ENCODE assay signal across 10 mouse cellular contexts in genomic region chr12:90903991-90904390, GRCm38 (mm10).
DNase-seq lines count a peak whose midpoint lies in the region; ATAC-seq lines count a peak whose summit lies in the region.
"Had no signal": no experiment of that assay in that cellular context is flagged by ENCODE, and none has a peak within 500 bp of the region (broad histone marks: within the 10 kb centered on the region; RNA-seq: fewer than 3 reads in every experiment).

No protein-coding gene starts in this region.

- H3K9ac ChIP-seq in heart, embryonic 12.5 days: no peak overlapping the region
- H3K9ac ChIP-seq: embryonic facial prominence, embryonic 13.5 days; limb, embryonic 13.5 days had no signal

- peak; percentile 23 for DNase-seq in heart, postnatal 4 days
- peak; percentile 3 to 12 for DNase-seq in urinary bladder, postnatal 36 days (ENCODE audit: low spot score in 2 of 2)
- DNase-seq in urinary bladder, postnatal 25 days (ENCODE audit: low spot score): no peak
- DNase-seq in natural killer cell, adult 2 months (ENCODE audit: low spot score in 2 of 2): no peak
- no peak for DNase-seq in gastrocnemius, postnatal 10 days

- peaks cover 13% of the 10 kb centered on the region; the same call in 1 of the 2 replicates for H3K4me1 ChIP-seq in heart, embryonic 12.5 days (replicated peaks)
- H3K4me1 ChIP-seq: embryonic facial prominence, embryonic 13.5 days; limb, embryonic 13.5 days had no signal

- no peak overlapping the region for H3K4me2 ChIP-seq in heart, embryonic 12.5 days
- H3K4me2 ChIP-seq: embryonic facial prominence, embryonic 13.5 days; limb, embryonic 13.5 days had no signal

- H3K27me3 ChIP-seq in heart, embryonic 12.5 days (replicated peaks): no peaks in the 10 kb centered on the region
- H3K27me3 ChIP-seq: embryonic facial prominence, embryonic 13.5 days; limb, embryonic 13.5 days had no signal

- H3K4me3 ChIP-seq in heart, embryonic 12.5 days: no peak overlapping the region
- H3K4me3 ChIP-seq: embryonic facial prominence, embryonic 13.5 days; limb, embryonic 13.5 days had no signal

- no peaks in the 10 kb centered on the region for H3K36me3 ChIP-seq in heart, embryonic 12.5 days
- H3K36me3 ChIP-seq: embryonic facial prominence, embryonic 13.5 days; limb, embryonic 13.5 days had no signal

- 67% methylated on average over 6 of the region's 6 CpGs for whole genome bisulfite sequencing in heart, embryonic 12.5 days

- H3K9me3 ChIP-seq in heart, embryonic 12.5 days (replicated peaks): no peaks in the 10 kb centered on the region
- H3K9me3 ChIP-seq: embryonic facial prominence, embryonic 13.5 days; limb, embryonic 13.5 days had no signal

- ATAC-seq in heart, embryonic 12.5 days (ENCODE audit: insufficient number of reproducible peaks, low FRiP score): no peak
- ATAC-seq in hematopoietic stem cell, adult 5-6 weeks (replicated peaks in 1 of 2; ENCODE audit: insufficient read depth in 1 of 2, low FRiP score in 2 of 2, low TSS enrichment in 1 of 2, low read depth in 1 of 2, poor library complexity in 2 of 2, severe bottlenecking in 2 of 2): peak; percentile 69 to 76; a peak in 3 of 4 replicates
- ATAC-seq in erythroblast, adult 5-6 weeks (replicated peaks; ENCODE audit: low FRiP score, poor library complexity, severe bottlenecking): no peak

- no peak overlapping the region for H3K27ac ChIP-seq in heart, embryonic 12.5 days (ENCODE audit: poor library complexity, severe bottlenecking)
- H3K27ac ChIP-seq: embryonic facial prominence, embryonic 13.5 days; limb, embryonic 13.5 days had no signal

Comparison
In these comparisons a context has a peak if more than half of its experiments do, and no peak if none do; other contexts are left out.
1. DNase-seq: peak in heart, postnatal 4 days (single experiment) and urinary bladder, postnatal 36 days (2 of 2); none in urinary bladder, postnatal 25 days (single experiment), natural killer cell, adult 2 months (0 of 2) and gastrocnemius, postnatal 10 days (single experiment).
2. ATAC-seq: peak in hematopoietic stem cell, adult 5-6 weeks (2 of 2); none in heart, embryonic 12.5 days (single experiment) and erythroblast, adult 5-6 weeks (single experiment).